Mouse (Mus musculus) heart, embryonic 14.5 days (tissue): ENCODE measurements at regions not wholly inside any gene's neighbourhood (a gene's known extent, or its start where the extent isn't known, plus 50 kb on each side); places are given as distances from the start of the nearest gene placed in this dataset.

Experiments used
- ATAC-seq: fragments of 200-750 bp; cut with Nextera tagmentation; 2 replicates; pipeline ENCODE4 v1.8.0; 2017; ENCODE audit warnings: low read depth, moderate TSS enrichment; ENCODE audit not compliant: insufficient number of reproducible peaks, insufficient read depth, low FRiP score
- H3K27ac ChIP-seq, 2 experiments: fragments of 200-500 bp in 1 of 2; fragments of 300-500 bp in 1 of 2; sonication (generic) in 1 of 2; replicated peaks in 1 of 2; 2 replicates each; pipeline ENCODE4 v1.5.1; 2012 to 2014; ENCODE audit warnings: low read depth in 2 of 2, low read length in 2 of 2, control low read depth in 1 of 2, mild to moderate bottlenecking in 1 of 2, mixed read lengths in 1 of 2; ENCODE audit not compliant: control insufficient read depth in 1 of 2, insufficient read depth in 1 of 2
- H3K27me3 ChIP-seq: fragments of 300-500 bp; sonication (generic); 2 replicates; pipeline ENCODE4 v1.6.1; 2014; ENCODE audit warnings: mild to moderate bottlenecking, low read length, control low read depth; ENCODE audit not compliant: control insufficient read depth, insufficient read depth
- H3K36me3 ChIP-seq: fragments of 300-500 bp; sonication (generic); 2 replicates; pipeline ENCODE4 v1.6.1; 2014; ENCODE audit warnings: mild to moderate bottlenecking, control low read depth, low read length, mixed read lengths; ENCODE audit not compliant: control insufficient read depth, insufficient read depth
- H3K4me1 ChIP-seq, 2 experiments: fragments of 200-500 bp in 1 of 2; fragments of 300-500 bp in 1 of 2; sonication (generic) in 1 of 2; 2 replicates each; pipeline ENCODE4 v1.6.1; 2012 to 2014; ENCODE audit warnings: low read length in 2 of 2, control low read depth in 1 of 2, mixed read lengths in 1 of 2; ENCODE audit not compliant: control insufficient read depth in 2 of 2, insufficient read depth in 2 of 2
- H3K4me2 ChIP-seq: fragments of 300-500 bp; sonication (generic); 2 replicates; pipeline ENCODE4 v1.6.1; 2014; ENCODE audit warnings: mild to moderate bottlenecking, low read length
- H3K4me3 ChIP-seq, 2 experiments: fragments of 200-500 bp in 1 of 2; fragments of 300-500 bp in 1 of 2; sonication (generic) in 1 of 2; 2 replicates each; pipeline ENCODE4 v1.5.1; 2012 to 2014; ENCODE audit warnings: low read length in 2 of 2, mild to moderate bottlenecking in 2 of 2, control low read depth in 1 of 2, low read depth in 1 of 2, moderate library complexity in 1 of 2; ENCODE audit not compliant: control insufficient read depth in 1 of 2, insufficient read depth in 1 of 2
- H3K9ac ChIP-seq: fragments of 300-500 bp; sonication (generic); 2 replicates; pipeline ENCODE4 v1.6.1; 2014; ENCODE audit warnings: mild to moderate bottlenecking, low read length
- H3K9me3 ChIP-seq: fragments of 300-500 bp; sonication (generic); 2 replicates; pipeline ENCODE4 v1.6.1; 2016; ENCODE audit warnings: low read length, control low read depth; ENCODE audit not compliant: control insufficient read depth
- WGBS: fragments of 180-500 bp; shearing (Covaris S2); extraction: QIAGEN DNeasy Blood & Tissue Kit; methylation state at CpG from one replicate; pipeline ENCODE4 v1.1.7; 2014; 5-methylcytosine and 5-hydroxymethylcytosine counted together

- H3K4me2 ChIP-seq, result no peak overlapping the region
- no peak for ATAC-seq
- no peaks in the 10 kb centered on the region for H3K9me3 ChIP-seq
- H3K27me3 ChIP-seq, result no peaks in the 10 kb centered on the region
- no peak overlapping the region for H3K4me3 ChIP-seq
- no peak overlapping the region for H3K9ac ChIP-seq
- no peak overlapping the region for H3K27ac ChIP-seq
- 54% methylated on average over 9 of the region's 9 CpGs for WGBS
- peaks cover 0 to 8% of the 10 kb centered on the region in 2 experiments; a peak in 1 of 4 replicates for H3K4me1 ChIP-seq
- no peaks in the 10 kb centered on the region for H3K36me3 ChIP-seq
These were observed 68.1 kb downstream of the Pja1 start for GRCm38 (mm10) chrX:99402841-99403520.

GRCm38 (mm10) chrX:99397344-99397743 is 73.7 kb downstream of the Pja1 start:
- Histone ChIP-seq H3K4me2 (no peak overlapping the region), H3K9ac (no peak overlapping the region), H3K4me3 (no peak overlapping the region), H3K9me3 (no peaks in the 10 kb centered on the region), H3K27ac (no peak overlapping the region), H3K4me1 (peaks cover 0 to 6% of the 10 kb centered on the region in 2 experiments; a peak in 2 of 4 replicates), H3K27me3 (0 out of 2 replicates have a peak, but pooled peaks cover 4% of the 10 kb centered on the region), H3K36me3 (no peaks in the 10 kb centered on the region)
- WGBS, result 42% methylated on average over 8 of the region's 8 CpGs
- ATAC-seq, result no peak

GRCm38 (mm10) chrX:99396180-99396579 is 74.9 kb downstream of the Pja1 start:
- WGBS, result 77% methylated on average over 6 of the region's 6 CpGs
- Histone ChIP-seq H3K4me3 (no peak overlapping the region), H3K27me3 (0 out of 2 replicates have a peak, but pooled peaks cover 4% of the 10 kb centered on the region), H3K9ac (no peak overlapping the region), H3K36me3 (no peaks in the 10 kb centered on the region), H3K4me2 (no peak overlapping the region), H3K4me1 (peaks cover 0 to 6% of the 10 kb centered on the region in 2 experiments; a peak in 2 of 4 replicates), H3K9me3 (no peaks in the 10 kb centered on the region), H3K27ac (no peak overlapping the region)
- ATAC-seq, result no peak

- no peak for ATAC-seq
- H3K36me3 ChIP-seq, result no peaks in the 10 kb centered on the region
- peaks cover 4% of the 10 kb centered on the region; the same call in 1 of the 2 replicates for H3K27me3 ChIP-seq
These were observed 76.0 kb downstream of the Pja1 start for GRCm38 (mm10) chrX:99395067-99395466.

GRCm38 (mm10) chrX:99391628-99392027 is 79.4 kb downstream of the Pja1 start:
- WGBS, result 68% methylated on average over 6 of the region's 6 CpGs

More at GRCm38 (mm10) chrX:99395067-99395466, 76.0 kb downstream of the Pja1 start:
- H3K4me2 ChIP-seq, result no peak overlapping the region
- H3K9me3 ChIP-seq, result no peaks in the 10 kb centered on the region
- no peak overlapping the region for H3K9ac ChIP-seq
- no peak overlapping the region for H3K27ac ChIP-seq
- 68% methylated on average over 3 of the region's 3 CpGs for WGBS
- H3K4me1 ChIP-seq, result peaks cover 0 to 6% of the 10 kb centered on the region in 2 experiments; a peak in 2 of 4 replicates
- no peak overlapping the region for H3K4me3 ChIP-seq

GRCm38 (mm10) chrX:99390462-99390838 is 80.6 kb downstream of the Pja1 start:
- Histone ChIP-seq H3K36me3 (no peaks in the 10 kb centered on the region), H3K4me3 (no peak overlapping the region), H3K27me3 (peaks cover 2% of the 10 kb centered on the region; the same call in 1 of the 2 replicates), H3K9ac (no peak overlapping the region), H3K4me2 (no peak overlapping the region), H3K27ac (no peak overlapping the region), H3K9me3 (no peaks in the 10 kb centered on the region), H3K4me1 (no peaks in the 10 kb centered on the region; a peak in 1 of 4 replicates)
- 65% methylated on average over 2 of the region's 2 CpGs for WGBS
- ATAC-seq, result no peak

More at GRCm38 (mm10) chrX:99391628-99392027, 79.4 kb downstream of the Pja1 start:
- Histone ChIP-seq H3K27me3 (peaks cover 4% of the 10 kb centered on the region; the same call in 1 of the 2 replicates), H3K9me3 (no peaks in the 10 kb centered on the region), H3K4me2 (no peak overlapping the region), H3K27ac (no peak overlapping the region), H3K4me3 (no peak overlapping the region), H3K36me3 (no peaks in the 10 kb centered on the region), H3K9ac (no peak overlapping the region), H3K4me1 (no peaks in the 10 kb centered on the region; a peak in 1 of 4 replicates)
- no peak for ATAC-seq

- Histone ChIP-seq H3K4me1 (no peaks in the 10 kb centered on the region; a peak in 1 of 4 replicates), H3K4me3 (no peak overlapping the region), H3K27me3 (no peaks in the 10 kb centered on the region; the same call in none of the 2 replicates), H3K36me3 (no peaks in the 10 kb centered on the region), H3K9ac (no peak overlapping the region), H3K27ac (no peak overlapping the region), H3K9me3 (no peaks in the 10 kb centered on the region), H3K4me2 (no peak overlapping the region)
- 70% methylated on average over 12 of the region's 12 CpGs for WGBS
- no peak for ATAC-seq
These were observed 81.2 kb downstream of the Pja1 start for GRCm38 (mm10) chrX:99389778-99390461.
